Mouse (Mus musculus): ENCODE results near the gene Myd88. TPM values are rescaled to one million over a fixed set of nuclear protein-coding genes. Genes with fewer than 3 reads are reported as not detected.

Gene Myd88
- polyA plus RNA-seq, 1 experiment from 2014 or later = 50.3 TPM

DNA sequence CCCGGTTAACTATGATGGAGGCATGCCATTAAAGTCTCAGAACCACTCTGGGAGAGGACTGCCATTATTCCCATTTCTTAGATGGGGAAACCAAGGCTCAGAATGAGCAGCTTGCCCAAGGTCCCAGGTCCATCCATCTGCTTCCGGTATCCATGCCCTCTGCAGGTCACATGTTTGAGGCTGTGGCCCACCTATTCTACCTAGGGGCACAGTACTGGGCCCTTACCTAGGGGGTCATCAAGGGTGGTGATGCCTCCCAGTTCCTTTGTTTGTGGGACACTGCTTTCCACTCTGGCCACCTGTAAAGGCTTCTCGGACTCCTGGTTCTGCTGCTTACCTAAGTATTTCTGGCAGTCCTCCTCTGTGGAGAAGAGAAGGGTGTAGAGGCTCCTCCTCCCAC lies 2.9 kb downstream of the Myd88 start:
- Histone ChIP-seq H3K4me2 (replicated peaks; ENCODE audit: low read depth, low read length) (no peak overlapping the region), H3K27ac (ENCODE audit: low read length) (no peak overlapping the region), H3K9ac (replicated peaks; ENCODE audit: low read depth) (no peak overlapping the region), H3K4me3 (ENCODE audit: low read depth, low read length) (no peak overlapping the region), H3K27me3 (replicated peaks; ENCODE audit: insufficient read depth, low read length) (no peaks in the 10 kb centered on the region), H3K9me3 (ENCODE audit: low read length) (no peaks in the 10 kb centered on the region), H3K4me1 (ENCODE audit: insufficient read depth, low read depth, low read length) (peaks cover 11% of the 10 kb centered on the region), H3K36me3 (ENCODE audit: insufficient read depth, low read length) (peaks cover 9% of the 10 kb centered on the region; the same call in 1 of the 2 replicates)
- WGBS = 87% methylated on average over 3 of the region's 3 CpGs
- no peak for DNase-seq (ENCODE audit: low spot score)
- no peak for ATAC-seq
- TF ChIP-seq EP300 (IDR thresholded peaks at IDR 0.05) (no peak), CTCF (IDR thresholded peaks at IDR 0.05) (no peak)

DNA sequence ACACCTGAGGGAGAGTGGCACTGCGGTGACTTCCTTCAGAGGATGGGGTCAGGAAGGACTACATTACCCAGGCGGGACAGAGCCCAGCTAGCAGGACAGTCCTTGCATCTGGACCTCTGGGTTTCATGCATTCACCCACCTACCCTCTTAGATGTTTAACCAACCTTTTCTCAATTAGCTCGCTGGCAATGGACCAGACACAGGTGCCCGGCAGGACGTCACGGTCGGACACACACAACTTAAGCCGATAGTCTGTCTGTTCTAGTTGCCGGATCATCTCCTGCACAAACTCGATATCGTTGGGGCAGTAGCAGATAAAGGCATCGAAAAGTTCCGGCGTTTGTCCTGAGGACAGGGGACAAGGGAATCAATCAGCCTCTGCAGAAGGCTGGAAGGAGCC lies 3.4 kb downstream of the Myd88 start:
- 92% methylated on average over 14 of the region's 14 CpGs for WGBS
- Histone ChIP-seq H3K4me2 (replicated peaks; ENCODE audit: low read depth, low read length) (no peak overlapping the region), H3K27ac (ENCODE audit: low read length) (no peak overlapping the region), H3K4me3 (ENCODE audit: low read depth, low read length) (no peak overlapping the region), H3K9me3 (ENCODE audit: low read length) (no peaks in the 10 kb centered on the region), H3K27me3 (replicated peaks; ENCODE audit: insufficient read depth, low read length) (no peaks in the 10 kb centered on the region), H3K36me3 (ENCODE audit: insufficient read depth, low read length) (0 out of 2 replicates have a peak, but pooled peaks cover 7% of the 10 kb centered on the region), H3K9ac (replicated peaks; ENCODE audit: low read depth) (no peak overlapping the region), H3K4me1 (ENCODE audit: insufficient read depth, low read depth, low read length) (peaks cover 11% of the 10 kb centered on the region)
- ATAC-seq (no peak), DNase-seq (ENCODE audit: low spot score) (no peak)
- TF ChIP-seq EP300 (IDR thresholded peaks at IDR 0.05) (no peak), CTCF (IDR thresholded peaks at IDR 0.05) (no peak)

DNA sequence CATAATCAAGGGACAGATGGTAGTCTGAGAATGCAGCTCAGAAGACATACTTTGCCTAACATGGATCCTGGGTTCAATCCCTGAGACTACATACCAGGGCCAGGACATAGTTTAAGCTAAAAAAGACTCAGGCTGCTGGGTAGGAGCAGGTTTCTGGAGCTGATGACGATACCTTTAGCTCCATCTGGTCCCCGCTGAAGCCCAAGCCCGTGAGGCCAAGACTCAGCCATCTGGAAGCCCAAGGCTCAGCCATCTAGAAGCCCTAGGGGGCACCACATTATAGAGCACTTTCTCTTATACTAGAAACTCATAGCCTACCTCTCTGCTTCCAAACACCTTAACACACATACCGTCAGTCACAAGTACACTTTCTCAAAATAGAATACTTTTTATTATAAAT lies 5.6 kb downstream of the Myd88 start:
- Histone ChIP-seq H3K27me3 (replicated peaks; ENCODE audit: insufficient read depth, low read length) (no peaks in the 10 kb centered on the region), H3K4me1 (ENCODE audit: insufficient read depth, low read depth, low read length) (peaks cover 7% of the 10 kb centered on the region), H3K27ac (ENCODE audit: low read length) (no peak overlapping the region), H3K4me2 (replicated peaks; ENCODE audit: low read depth, low read length) (no peak overlapping the region), H3K36me3 (ENCODE audit: insufficient read depth, low read length) (0 out of 2 replicates have a peak, but pooled peaks cover 7% of the 10 kb centered on the region), H3K9me3 (ENCODE audit: low read length) (no peaks in the 10 kb centered on the region), H3K9ac (replicated peaks; ENCODE audit: low read depth) (no peak overlapping the region), H3K4me3 (ENCODE audit: low read depth, low read length) (no peak overlapping the region)
- WGBS = 82% methylated on average over 4 of the region's 4 CpGs
- no peak for ATAC-seq
- DNase-seq (ENCODE audit: low spot score) = no peak
- TF ChIP-seq CTCF (IDR thresholded peaks at IDR 0.05) (no peak), EP300 (IDR thresholded peaks at IDR 0.05) (no peak)

DNA sequence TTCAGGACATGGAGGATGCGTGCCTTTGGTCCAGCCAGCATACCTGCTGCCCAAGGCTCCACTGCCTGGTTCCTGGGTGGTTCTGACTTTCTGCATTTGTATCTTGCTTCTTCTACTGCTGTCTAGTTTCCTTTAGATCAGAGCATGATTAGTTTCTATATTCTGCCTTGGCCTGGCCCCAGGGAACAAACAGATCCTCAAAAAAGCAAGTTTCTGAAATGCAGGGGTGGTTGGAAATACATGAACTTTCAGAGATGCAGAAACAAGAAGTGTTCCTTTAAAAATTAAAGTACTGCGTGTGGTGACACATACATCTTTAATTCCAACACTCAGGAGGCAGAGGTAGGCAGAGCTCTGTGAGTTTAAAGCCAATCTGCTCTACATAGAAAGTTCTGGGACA lies 6.4 kb downstream of the Myd88 start:
- TF ChIP-seq CTCF (IDR thresholded peaks at IDR 0.05) (no peak), EP300 (IDR thresholded peaks at IDR 0.05) (no peak)
- no peaks in the 10 kb centered on the region for H3K9me3 ChIP-seq (ENCODE audit: low read length)
- WGBS = 82% methylated on average over 2 of the region's 2 CpGs
- no peak overlapping the region for H3K9ac ChIP-seq (replicated peaks; ENCODE audit: low read depth)
- H3K4me1 ChIP-seq (ENCODE audit: insufficient read depth, low read depth, low read length) = peaks cover 3% of the 10 kb centered on the region
- no peak for ATAC-seq
- H3K4me2 ChIP-seq (replicated peaks; ENCODE audit: low read depth, low read length) = no peak overlapping the region
- H3K27me3 ChIP-seq (replicated peaks; ENCODE audit: insufficient read depth, low read length) = no peaks in the 10 kb centered on the region
- H3K36me3 ChIP-seq (ENCODE audit: insufficient read depth, low read length) = 0 out of 2 replicates have a peak, but pooled peaks cover 7% of the 10 kb centered on the region
- H3K4me3 ChIP-seq (ENCODE audit: low read depth, low read length) = no peak overlapping the region
- no peak for DNase-seq (ENCODE audit: low spot score)
- H3K27ac ChIP-seq (ENCODE audit: low read length) = 0 out of 2 replicates have a peak overlapping the region, but pooled peaks have one; percentile 35

DNA sequence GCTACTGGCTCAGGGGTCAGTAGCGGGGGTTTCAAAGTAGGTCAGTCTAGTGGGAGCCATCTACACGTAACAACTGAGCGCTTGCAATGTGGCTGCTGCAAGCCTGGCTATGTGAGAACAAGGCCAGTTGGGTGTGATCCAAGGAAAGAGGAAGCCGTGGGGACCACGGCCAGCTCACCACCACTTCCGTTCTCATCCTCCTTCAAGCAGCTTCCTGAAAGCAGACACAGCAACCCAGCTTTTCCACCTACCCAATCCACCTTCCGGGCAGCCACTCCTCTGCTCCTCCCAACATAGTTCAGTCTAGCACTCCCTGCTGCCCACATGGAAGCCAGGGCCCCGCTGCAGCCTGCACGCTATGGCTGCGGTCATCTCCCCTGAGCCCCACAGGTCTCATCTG lies 6.9 kb downstream of the Myd88 start:
- no peak overlapping the region; the same call in 1 of the 2 replicates for H3K4me2 ChIP-seq (replicated peaks; ENCODE audit: low read depth, low read length)
- H3K27ac ChIP-seq (ENCODE audit: low read length) = 0 out of 2 replicates have a peak overlapping the region, but pooled peaks have one; percentile 35
- ATAC-seq (peak; percentile 69), DNase-seq (ENCODE audit: low spot score) (peak; percentile 88)
- peaks cover 3% of the 10 kb centered on the region for H3K4me1 ChIP-seq (ENCODE audit: insufficient read depth, low read depth, low read length)
- 0 out of 2 replicates have a peak, but pooled peaks cover 7% of the 10 kb centered on the region for H3K36me3 ChIP-seq (ENCODE audit: insufficient read depth, low read length)
- 18% methylated on average over 10 of the region's 10 CpGs for WGBS
- no peak overlapping the region for H3K4me3 ChIP-seq (ENCODE audit: low read depth, low read length)
- no peak overlapping the region for H3K9ac ChIP-seq (replicated peaks; ENCODE audit: low read depth)
- H3K27me3 ChIP-seq (replicated peaks; ENCODE audit: insufficient read depth, low read length) = no peaks in the 10 kb centered on the region
- TF ChIP-seq CTCF (IDR thresholded peaks at IDR 0.05) (peak; percentile 33; the same call in 1 of the 2 replicates), EP300 (IDR thresholded peaks at IDR 0.05) (peak; percentile 16; the same call in 1 of the 2 replicates)
- H3K9me3 ChIP-seq (ENCODE audit: low read length) = no peaks in the 10 kb centered on the region

DNA sequence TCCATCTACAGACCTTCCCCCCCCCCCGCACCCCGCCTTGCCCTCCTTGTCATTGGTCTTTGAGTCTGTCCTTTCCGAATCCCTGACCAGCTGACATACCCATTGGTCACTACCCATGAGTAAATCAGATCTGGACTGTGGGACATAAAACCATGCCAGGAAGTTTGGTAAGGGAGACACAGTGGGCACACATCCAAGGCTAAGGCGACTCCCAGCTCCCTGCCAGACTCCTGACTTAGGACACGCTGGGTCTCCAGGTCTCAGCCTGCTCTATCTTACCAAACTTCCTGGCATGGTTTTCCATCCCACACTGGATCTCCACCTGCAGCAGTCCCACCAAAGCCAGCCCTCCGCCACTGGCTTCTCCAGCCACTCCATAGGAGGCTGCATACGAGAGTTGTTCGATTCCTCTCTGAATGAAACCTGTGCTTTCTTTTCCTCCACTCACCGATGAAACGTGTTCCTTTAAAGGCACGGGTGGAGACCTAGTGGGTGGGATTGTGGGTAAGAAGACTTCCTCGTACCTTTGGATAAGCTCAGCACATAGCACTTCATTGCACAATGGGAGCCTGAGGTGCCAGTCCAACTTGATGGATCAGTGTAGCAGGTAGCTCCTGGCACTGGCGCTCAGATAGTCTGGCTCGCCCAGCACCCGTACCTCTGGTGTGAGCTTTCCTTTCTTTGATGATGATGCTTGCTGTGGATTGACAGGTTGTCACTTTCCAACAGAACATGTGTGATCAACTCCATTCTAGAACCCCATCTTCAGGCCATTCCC lies 10.8 kb downstream of the Myd88 start:
- Histone ChIP-seq H3K27ac (ENCODE audit: low read length) (no peak overlapping the region), H3K4me2 (replicated peaks; ENCODE audit: low read depth, low read length) (no peak overlapping the region), H3K9me3 (ENCODE audit: low read length) (no peaks in the 10 kb centered on the region), H3K9ac (replicated peaks; ENCODE audit: low read depth) (no peak overlapping the region), H3K27me3 (replicated peaks; ENCODE audit: insufficient read depth, low read length) (no peaks in the 10 kb centered on the region), H3K36me3 (ENCODE audit: insufficient read depth, low read length) (no peaks in the 10 kb centered on the region), H3K4me3 (ENCODE audit: low read depth, low read length) (no peak overlapping the region), H3K4me1 (ENCODE audit: insufficient read depth, low read depth, low read length) (no peaks in the 10 kb centered on the region; the same call in 1 of the 2 replicates)
- peak; percentile 52 for DNase-seq (ENCODE audit: low spot score)
- TF ChIP-seq CTCF (IDR thresholded peaks at IDR 0.05) (no peak), EP300 (IDR thresholded peaks at IDR 0.05) (no peak)
- peak; percentile 60 for ATAC-seq
- WGBS = 73% methylated on average over 15 of the region's 15 CpGs

Data from lung, postnatal 0 days (tissue).